ENCODE assay signal across 9 mouse cellular contexts in genomic region chr14:48537795-48538766, GRCm38 (mm10).
DNase-seq lines count a peak whose midpoint lies in the region; ATAC-seq and TF ChIP-seq lines count a peak whose summit lies in the region.
"Had no signal": no experiment of that assay in that cellular context is flagged by ENCODE, and none has a peak within 500 bp of the region (broad histone marks: within the 10 kb centered on the region; RNA-seq: fewer than 3 reads in every experiment).

No protein-coding gene starts in this region.

- peak; percentile 45 for TF ChIP-seq CTCF in hindbrain, postnatal 0 days (IDR thresholded peaks at IDR 0.05; ENCODE audit: low read depth)

- no peak overlapping the region for H3K27ac ChIP-seq in hindbrain, postnatal 0 days
- no peak overlapping the region for H3K27ac ChIP-seq in hindbrain, embryonic 14.5 days
- peak overlapping the region; percentile 97 for H3K27ac ChIP-seq in liver, embryonic 12.5 days
- H3K27ac ChIP-seq in stomach, embryonic 14.5 days (ENCODE audit: low read length) = no peak overlapping the region
- H3K27ac ChIP-seq in limb, embryonic 10.5 days = no peak overlapping the region
- H3K27ac ChIP-seq: hindbrain, embryonic 15.5 days had no signal

- H3K9me3 ChIP-seq in hindbrain, postnatal 0 days (ENCODE audit: low read length) = no peaks in the 10 kb centered on the region
- no peaks in the 10 kb centered on the region for H3K9me3 ChIP-seq in hindbrain, embryonic 14.5 days (ENCODE audit: control insufficient read depth, low read length)
- H3K9me3 ChIP-seq in liver, embryonic 12.5 days (replicated peaks) = no peaks in the 10 kb centered on the region
- H3K9me3 ChIP-seq in stomach, embryonic 14.5 days (ENCODE audit: control insufficient read depth, low read depth, low read length) = no peaks in the 10 kb centered on the region
- H3K9me3 ChIP-seq in limb, embryonic 10.5 days (replicated peaks) = no peaks in the 10 kb centered on the region
- H3K9me3 ChIP-seq: hindbrain, embryonic 15.5 days had no signal

- WGBS in hindbrain, postnatal 0 days = 55% methylated on average over 14 of the region's 14 CpGs
- WGBS in hindbrain, embryonic 14.5 days = 54% methylated on average over 14 of the region's 14 CpGs
- 28% methylated on average over 14 of the region's 14 CpGs for WGBS in liver, embryonic 12.5 days (ENCODE audit: insufficient replicate concordance)
- 64% methylated on average over 14 of the region's 14 CpGs for WGBS in stomach, embryonic 14.5 days
- 79% methylated on average over 14 of the region's 14 CpGs for WGBS in limb, embryonic 10.5 days

- no peaks in the 10 kb centered on the region for H3K36me3 ChIP-seq in hindbrain, postnatal 0 days (ENCODE audit: insufficient read depth, low read length)
- H3K36me3 ChIP-seq in hindbrain, embryonic 14.5 days (replicated peaks; ENCODE audit: control insufficient read depth, insufficient read depth) = no peaks in the 10 kb centered on the region
- no peaks in the 10 kb centered on the region for H3K36me3 ChIP-seq in liver, embryonic 12.5 days
- H3K36me3 ChIP-seq in stomach, embryonic 14.5 days (ENCODE audit: control insufficient read depth, insufficient read depth, low read length) = no peaks in the 10 kb centered on the region
- no peaks in the 10 kb centered on the region for H3K36me3 ChIP-seq in limb, embryonic 10.5 days
- H3K36me3 ChIP-seq: hindbrain, embryonic 15.5 days had no signal

- no peak overlapping the region for H3K9ac ChIP-seq in hindbrain, postnatal 0 days (replicated peaks; ENCODE audit: low read length)
- H3K9ac ChIP-seq in hindbrain, embryonic 14.5 days = no peak overlapping the region
- H3K9ac ChIP-seq in liver, embryonic 12.5 days = peak overlapping the region; percentile 74
- H3K9ac ChIP-seq in stomach, embryonic 14.5 days (replicated peaks; ENCODE audit: low read depth, low read length) = no peak overlapping the region
- H3K9ac ChIP-seq: hindbrain, embryonic 15.5 days had no signal

- H3K4me3 ChIP-seq in hindbrain, postnatal 0 days (ENCODE audit: low read length) = no peak overlapping the region
- no peak overlapping the region for H3K4me3 ChIP-seq in hindbrain, embryonic 14.5 days (replicated peaks; ENCODE audit: low read length)
- H3K4me3 ChIP-seq in liver, embryonic 12.5 days = peak overlapping the region; percentile 59
- no peak overlapping the region for H3K4me3 ChIP-seq in stomach, embryonic 14.5 days (ENCODE audit: low read depth, low read length)
- H3K4me3 ChIP-seq in limb, embryonic 10.5 days = no peak overlapping the region
- H3K4me3 ChIP-seq: hindbrain, embryonic 15.5 days had no signal

- no peaks in the 10 kb centered on the region for H3K27me3 ChIP-seq in hindbrain, postnatal 0 days (ENCODE audit: insufficient read depth, low read length)
- H3K27me3 ChIP-seq in hindbrain, embryonic 14.5 days (ENCODE audit: control insufficient read depth, insufficient read depth, low read length) = peaks cover 23% of the 10 kb centered on the region
- no peaks in the 10 kb centered on the region for H3K27me3 ChIP-seq in liver, embryonic 12.5 days (replicated peaks)
- H3K27me3 ChIP-seq in stomach, embryonic 14.5 days (ENCODE audit: control insufficient read depth, insufficient read depth, low read length) = no peaks in the 10 kb centered on the region
- H3K27me3 ChIP-seq in limb, embryonic 10.5 days (ENCODE audit: low read depth, poor library complexity, severe bottlenecking) = 0 out of 2 replicates have a peak, but pooled peaks cover 7% of the 10 kb centered on the region

- ATAC-seq in hindbrain, postnatal 0 days = peak; percentile 66; the same call in 1 of the 2 replicates
- no peak for ATAC-seq in hindbrain, embryonic 14.5 days (ENCODE audit: low FRiP score)
- peak; percentile 95 for ATAC-seq in liver, embryonic 12.5 days
- peak; percentile 58; the same call in 1 of the 2 replicates for ATAC-seq in stomach, embryonic 14.5 days (ENCODE audit: insufficient number of reproducible peaks, insufficient read depth, low FRiP score, low read depth)

- DNase-seq in hindbrain, postnatal 0 days (ENCODE audit: low spot score) = peak; percentile 67
- DNase-seq in hindbrain, embryonic 14.5 days (ENCODE audit: low spot score) = no peak
- DNase-seq in Muller cell, postnatal 12 days (ENCODE audit: inconsistent ontology term) = peak; percentile 22
- DNase-seq in c-Kit-positive CD71-positive TER-119-positive erythroid progenitor cells, embryonic 14.5 days (ENCODE audit: low spot score) = peak; percentile 87
- DNase-seq in B cell, adult 2 months = no peak
- DNase-seq in limb, embryonic 10.5 days (ENCODE audit: low spot score) = no peak

- no peaks in the 10 kb centered on the region for H3K4me1 ChIP-seq in hindbrain, postnatal 0 days (ENCODE audit: insufficient read depth, low read length)
- H3K4me1 ChIP-seq in hindbrain, embryonic 14.5 days (replicated peaks; ENCODE audit: control insufficient read depth, insufficient read depth, low read length) = no peaks in the 10 kb centered on the region
- peaks cover 64% of the 10 kb centered on the region for H3K4me1 ChIP-seq in liver, embryonic 12.5 days
- H3K4me1 ChIP-seq in stomach, embryonic 14.5 days (ENCODE audit: control insufficient read depth, insufficient read depth, low read length) = no peaks in the 10 kb centered on the region
- H3K4me1 ChIP-seq in limb, embryonic 10.5 days = no peaks in the 10 kb centered on the region

- H3K4me2 ChIP-seq in hindbrain, postnatal 0 days (ENCODE audit: low read depth, low read length) = no peak overlapping the region
- no peak overlapping the region for H3K4me2 ChIP-seq in hindbrain, embryonic 14.5 days (replicated peaks)
- peak overlapping the region; percentile 73 for H3K4me2 ChIP-seq in liver, embryonic 12.5 days
- no peak overlapping the region for H3K4me2 ChIP-seq in stomach, embryonic 14.5 days (replicated peaks; ENCODE audit: low read depth, low read length)
- H3K4me2 ChIP-seq: hindbrain, embryonic 15.5 days had no signal

Comparison
In these comparisons a context has a peak if more than half of its experiments do, and no peak if none do; other contexts are left out.
1. DNase-seq: peak in hindbrain, postnatal 0 days (single experiment), Muller cell, postnatal 12 days (single experiment) and c-Kit-positive CD71-positive TER-119-positive erythroid progenitor cells, embryonic 14.5 days (single experiment); none in hindbrain, embryonic 14.5 days (single experiment), B cell, adult 2 months (0 of 2) and limb, embryonic 10.5 days (single experiment).